Mouse (Mus musculus) urinary bladder, postnatal 25 days (tissue): ENCODE data around the gene Rps29.

Experiments
- DNase-seq: peaks from one replicate; pipeline ENCODE4 v3.0.0; 2022; ENCODE audit warnings: low spot score

Gene Rps29

GRCm38 (mm10) chr12:69129634-69130310, 29.2 kb downstream of the Rps29 start:
- no peak for DNase-seq

- DNase-seq, result no peak
These were observed 31.4 kb downstream of the Rps29 start for GRCm38 (mm10) chr12:69127626-69128025.

- no peak for DNase-seq
These were observed 31.8 kb downstream of the Rps29 start for GRCm38 (mm10) chr12:69127170-69127569.

GRCm38 (mm10) chr12:69125066-69125465, 33.9 kb downstream of the Rps29 start:
- DNase-seq, result no peak

GRCm38 (mm10) chr12:69122801-69123200, 36.2 kb downstream of the Rps29 start:
- DNase-seq, result no peak

- DNase-seq, result no peak
These were observed 39.1 kb downstream of the Rps29 start for GRCm38 (mm10) chr12:69119908-69120307.
